Mouse (Mus musculus) heart, embryonic 14.5 days (tissue): ENCODE data around the gene 6030408B16Rik. TPM values are rescaled to one million over a fixed set of nuclear protein-coding genes. Genes with fewer than 3 reads are reported as not detected.
A peak's percentile ranks its signal among the peaks of the same experiment; 100 is the strongest.

Source experiments
- ATAC-seq: fragments of 200-750 bp; cut with Nextera tagmentation; 2 replicates; pipeline ENCODE4 v1.8.0; 2017; ENCODE audit warnings: low read depth, moderate TSS enrichment; ENCODE audit not compliant: insufficient number of reproducible peaks, insufficient read depth, low FRiP score
- H3K27ac ChIP-seq, 2 experiments: fragments of 200-500 bp in 1 of 2; fragments of 300-500 bp in 1 of 2; sonication (generic) in 1 of 2; replicated peaks in 1 of 2; 2 replicates each; pipeline ENCODE4 v1.5.1; 2012 to 2014; ENCODE audit warnings: low read depth in 2 of 2, low read length in 2 of 2, control low read depth in 1 of 2, mild to moderate bottlenecking in 1 of 2, mixed read lengths in 1 of 2; ENCODE audit not compliant: control insufficient read depth in 1 of 2, insufficient read depth in 1 of 2
- H3K27me3 ChIP-seq: fragments of 300-500 bp; sonication (generic); 2 replicates; pipeline ENCODE4 v1.6.1; 2014; ENCODE audit warnings: mild to moderate bottlenecking, low read length, control low read depth; ENCODE audit not compliant: control insufficient read depth, insufficient read depth
- H3K36me3 ChIP-seq: fragments of 300-500 bp; sonication (generic); 2 replicates; pipeline ENCODE4 v1.6.1; 2014; ENCODE audit warnings: mild to moderate bottlenecking, control low read depth, low read length, mixed read lengths; ENCODE audit not compliant: control insufficient read depth, insufficient read depth
- H3K4me1 ChIP-seq, 2 experiments: fragments of 200-500 bp in 1 of 2; fragments of 300-500 bp in 1 of 2; sonication (generic) in 1 of 2; 2 replicates each; pipeline ENCODE4 v1.6.1; 2012 to 2014; ENCODE audit warnings: low read length in 2 of 2, control low read depth in 1 of 2, mixed read lengths in 1 of 2; ENCODE audit not compliant: control insufficient read depth in 2 of 2, insufficient read depth in 2 of 2
- H3K4me2 ChIP-seq: fragments of 300-500 bp; sonication (generic); 2 replicates; pipeline ENCODE4 v1.6.1; 2014; ENCODE audit warnings: mild to moderate bottlenecking, low read length
- H3K4me3 ChIP-seq, 2 experiments: fragments of 200-500 bp in 1 of 2; fragments of 300-500 bp in 1 of 2; sonication (generic) in 1 of 2; 2 replicates each; pipeline ENCODE4 v1.5.1; 2012 to 2014; ENCODE audit warnings: low read length in 2 of 2, mild to moderate bottlenecking in 2 of 2, control low read depth in 1 of 2, low read depth in 1 of 2, moderate library complexity in 1 of 2; ENCODE audit not compliant: control insufficient read depth in 1 of 2, insufficient read depth in 1 of 2
- H3K9ac ChIP-seq: fragments of 300-500 bp; sonication (generic); 2 replicates; pipeline ENCODE4 v1.6.1; 2014; ENCODE audit warnings: mild to moderate bottlenecking, low read length
- H3K9me3 ChIP-seq: fragments of 300-500 bp; sonication (generic); 2 replicates; pipeline ENCODE4 v1.6.1; 2016; ENCODE audit warnings: low read length, control low read depth; ENCODE audit not compliant: control insufficient read depth
- WGBS: fragments of 180-500 bp; shearing (Covaris S2); extraction: QIAGEN DNeasy Blood & Tissue Kit; methylation state at CpG from one replicate; pipeline ENCODE4 v1.1.7; 2014; 5-methylcytosine and 5-hydroxymethylcytosine counted together
- polyA plus RNA-seq: library from polyadenylated mRNA; unstranded; fragments of >200 nt; fragmentation: Nextera tagmentation; extraction: Ambion mirVana; gene quantifications from 2 replicates; pipeline ENCODE4 v1.2.1, GENCODE M21; 2014

6030408B16Rik gene
- polyA plus RNA-seq, 1 experiment from 2014 or later: 0.85 TPM

DNA sequence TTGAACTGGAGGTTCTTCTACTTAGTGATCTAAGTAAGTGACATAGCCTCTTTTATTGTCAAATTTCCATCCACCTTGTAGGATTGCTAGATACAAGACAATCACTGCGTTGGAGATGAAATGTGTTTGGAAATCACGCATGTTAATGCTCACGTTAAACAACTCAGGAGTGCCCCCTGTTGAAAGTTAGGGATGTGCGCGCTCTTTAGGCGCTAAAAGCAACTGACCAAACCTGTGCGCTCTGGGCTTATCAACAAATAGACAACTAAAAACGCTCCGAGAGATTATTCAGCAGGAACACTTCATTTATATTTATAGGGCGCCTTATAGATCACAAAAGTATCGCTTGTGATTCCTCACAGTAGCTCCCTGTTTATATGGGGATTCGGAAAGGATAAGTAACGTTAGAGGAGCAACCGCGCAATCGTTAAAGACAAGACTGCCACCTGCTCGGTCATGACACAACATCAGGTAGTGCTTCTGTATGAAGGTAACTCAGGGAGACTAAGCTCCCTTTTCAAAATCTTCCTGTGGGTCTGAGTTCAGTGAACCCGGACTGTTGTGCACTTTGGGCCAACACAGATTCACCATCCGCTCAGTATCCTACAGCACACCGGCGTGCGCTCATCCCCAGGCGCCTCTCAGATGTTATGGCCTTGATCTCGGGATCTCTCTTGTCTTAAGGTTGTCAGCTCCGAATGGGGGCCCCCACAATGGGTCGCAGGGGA is 9.7 kb upstream of the 6030408B16Rik start:
- no peaks in the 10 kb centered on the region for H3K27me3 ChIP-seq
- peak overlapping the region; percentile 81 for H3K9ac ChIP-seq
- peaks cover 3 to 15% of the 10 kb centered on the region in 2 experiments; a peak in 3 of 4 replicates for H3K4me1 ChIP-seq
- H3K27ac ChIP-seq: peak overlapping the region; percentile 73 to 77
- peak overlapping the region; percentile 78 for H3K4me2 ChIP-seq
- peaks cover 22% of the 10 kb centered on the region for H3K36me3 ChIP-seq
- 3% methylated on average over 26 of the region's 26 CpGs for WGBS
- no peak for ATAC-seq
- H3K4me3 ChIP-seq: peak overlapping the region; percentile 68 to 93
- no peaks in the 10 kb centered on the region for H3K9me3 ChIP-seq

DNA sequence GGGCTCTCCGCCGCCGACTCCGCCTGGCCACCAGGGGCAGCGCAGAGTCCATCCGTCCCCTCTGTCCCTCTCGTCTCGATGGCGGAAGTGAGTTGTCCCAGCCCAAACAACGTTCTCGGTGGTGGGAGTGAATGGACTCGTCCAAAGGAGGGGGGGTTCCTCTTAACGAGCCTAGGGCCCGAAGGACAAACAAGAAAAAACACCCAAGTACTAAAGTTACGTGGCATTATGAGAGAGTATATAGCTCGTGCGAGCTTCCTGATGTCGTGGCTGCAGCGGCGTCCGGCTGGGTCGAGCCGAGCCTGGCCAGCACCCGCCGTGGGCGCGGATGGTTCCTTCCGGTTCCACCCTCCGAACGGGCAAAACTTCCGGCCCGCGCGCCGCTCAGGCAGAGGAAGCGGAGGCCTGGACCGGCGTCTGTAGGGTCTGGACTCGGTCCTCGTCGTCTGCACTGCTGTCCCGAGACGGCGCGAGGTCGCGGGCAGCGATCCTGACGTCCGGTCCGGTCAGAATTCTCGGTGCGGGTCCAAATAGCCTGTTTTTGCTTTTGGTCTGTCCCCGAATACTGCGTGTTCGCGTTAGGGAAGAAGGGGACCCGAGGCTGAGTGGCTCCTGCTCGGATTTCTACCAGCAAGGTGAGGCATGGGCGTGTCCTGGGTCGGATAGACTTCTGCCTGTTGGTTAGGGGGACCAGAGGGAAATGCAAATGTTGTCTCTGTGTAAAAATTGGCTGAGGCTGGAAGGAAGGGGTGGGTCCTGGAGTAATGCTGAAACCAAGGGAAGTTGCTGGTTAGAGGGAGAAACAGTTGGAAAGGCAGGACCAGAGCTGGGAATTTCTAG is 8.9 kb upstream of the 6030408B16Rik start, which contains the start of gene Atg101:
Gene Atg101 (plus strand): TSS at position 362 of the 840 bp plus-strand sequence.
- peak within 1 kb of the TSS; percentile 78 for H3K4me2 ChIP-seq
- H3K4me3 ChIP-seq: peak within 1 kb of the TSS; percentile 68 to 93
- peaks cover 30% of the 10 kb centered on the region for H3K36me3 ChIP-seq
- no peaks in the 10 kb centered on the region for H3K9me3 ChIP-seq
- peaks cover 0 to 11% of the 10 kb centered on the region in 2 experiments; a peak in 3 of 4 replicates for H3K4me1 ChIP-seq
- H3K27me3 ChIP-seq: no peaks in the 10 kb centered on the region
- peak; percentile 87 for ATAC-seq
- peak within 1 kb of the TSS; percentile 81 for H3K9ac ChIP-seq
- WGBS: under 1% methylated on average over 61 of the region's 61 CpGs
- H3K27ac ChIP-seq: peak within 1 kb of the TSS; percentile 73 to 88

DNA sequence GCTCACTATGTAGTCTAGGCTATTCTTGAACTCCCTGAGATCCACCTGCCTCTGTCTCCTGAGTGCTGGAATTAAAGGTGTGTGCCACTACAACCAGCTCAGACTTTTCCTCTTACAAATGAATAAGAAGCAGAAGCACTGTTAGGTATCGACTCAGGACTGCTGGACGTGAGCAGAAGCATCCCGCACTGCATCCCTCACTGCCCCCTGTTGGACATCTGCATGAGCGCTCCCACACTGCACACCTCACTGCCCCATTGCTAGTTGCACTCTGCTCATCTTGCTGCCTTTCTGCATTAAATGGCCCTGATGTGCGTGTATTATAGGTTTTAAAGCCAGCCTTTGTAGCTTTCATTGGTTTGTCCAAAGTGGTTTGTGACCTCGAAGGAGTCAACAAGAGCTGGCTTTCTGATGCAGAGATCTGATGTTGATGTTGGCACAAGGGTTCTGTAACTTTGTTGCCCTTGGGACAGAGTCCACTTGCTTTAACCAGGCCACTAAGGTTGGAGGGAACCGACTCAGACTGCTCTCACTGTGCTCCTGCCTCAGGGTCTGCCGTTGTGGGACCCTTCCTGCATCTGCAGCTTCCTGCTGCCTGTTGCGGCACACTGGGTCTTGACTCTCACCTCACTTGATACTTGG is 6.8 kb upstream of the 6030408B16Rik start:
- no peak for ATAC-seq

DNA sequence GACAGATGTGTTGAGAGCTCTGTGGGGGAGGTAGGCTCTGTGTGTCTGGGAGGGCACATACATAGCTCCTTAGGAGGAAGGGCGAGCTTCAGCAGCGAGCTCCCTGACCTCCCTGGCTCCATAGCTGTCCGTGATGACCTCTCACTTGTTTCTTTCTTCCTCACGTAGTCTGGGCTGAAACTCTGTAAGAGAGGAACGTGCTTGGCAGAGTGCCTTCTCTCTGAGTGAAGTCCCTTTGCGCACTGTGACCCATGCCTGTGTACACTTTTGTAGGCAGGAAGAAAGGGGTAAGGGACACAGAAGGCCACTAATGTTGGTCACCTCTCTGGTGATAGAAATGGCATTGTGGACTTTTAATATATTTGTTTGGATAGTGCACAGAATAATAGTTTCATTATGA is 5.7 kb upstream of the 6030408B16Rik start:
- H3K4me3 ChIP-seq: no peak overlapping the region
- H3K27me3 ChIP-seq: no peaks in the 10 kb centered on the region
- peaks cover 60% of the 10 kb centered on the region for H3K36me3 ChIP-seq
- WGBS: 85% methylated on average over 6 of the region's 6 CpGs
- peaks cover 0 to 11% of the 10 kb centered on the region in 2 experiments; a peak in 2 of 4 replicates for H3K4me1 ChIP-seq
- ATAC-seq: no peak
- no peak overlapping the region for H3K4me2 ChIP-seq
- no peaks in the 10 kb centered on the region for H3K9me3 ChIP-seq
- no peak overlapping the region for H3K9ac ChIP-seq
- no peak overlapping the region for H3K27ac ChIP-seq

More for the DNA sequence above, 6.8 kb upstream of the 6030408B16Rik start:
- Histone ChIP-seq H3K9ac (no peak overlapping the region), H3K9me3 (no peaks in the 10 kb centered on the region), H3K4me3 (no peak overlapping the region), H3K27me3 (no peaks in the 10 kb centered on the region), H3K27ac (no peak overlapping the region), H3K4me1 (peaks cover 0 to 11% of the 10 kb centered on the region in 2 experiments; a peak in 2 of 4 replicates), H3K4me2 (no peak overlapping the region), H3K36me3 (peaks cover 51% of the 10 kb centered on the region)
- 60% methylated on average over 9 of the region's 9 CpGs for WGBS

DNA sequence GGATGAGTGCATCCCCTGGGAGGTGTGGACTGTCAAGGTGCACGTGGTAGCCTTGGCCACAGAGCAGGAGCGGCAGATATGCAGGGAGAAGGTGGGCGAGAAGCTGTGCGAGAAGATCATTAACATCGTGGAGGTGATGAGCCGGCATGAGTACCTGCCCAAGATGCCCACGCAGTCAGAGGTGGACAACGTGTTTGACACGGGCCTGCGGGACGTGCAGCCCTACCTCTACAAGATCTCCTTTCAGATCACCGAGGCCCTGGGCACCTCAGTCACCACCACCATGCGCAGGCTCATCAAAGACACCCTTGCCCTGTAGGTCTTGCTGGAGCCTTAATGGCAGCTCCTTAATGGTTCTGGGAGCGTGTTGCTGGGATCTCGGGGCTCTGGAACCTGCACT is 2.7 kb upstream of the 6030408B16Rik start:
- 89% methylated on average over 15 of the region's 15 CpGs for WGBS
- no peak overlapping the region for H3K27ac ChIP-seq
- no peak for ATAC-seq
- peaks cover 60% of the 10 kb centered on the region for H3K36me3 ChIP-seq
- no peak overlapping the region for H3K4me3 ChIP-seq
- H3K4me2 ChIP-seq: no peak overlapping the region
- no peak overlapping the region for H3K9ac ChIP-seq
- peaks cover 6 to 10% of the 10 kb centered on the region in 2 experiments; a peak in 3 of 4 replicates for H3K4me1 ChIP-seq
- H3K9me3 ChIP-seq: no peaks in the 10 kb centered on the region
- H3K27me3 ChIP-seq: no peaks in the 10 kb centered on the region

DNA sequence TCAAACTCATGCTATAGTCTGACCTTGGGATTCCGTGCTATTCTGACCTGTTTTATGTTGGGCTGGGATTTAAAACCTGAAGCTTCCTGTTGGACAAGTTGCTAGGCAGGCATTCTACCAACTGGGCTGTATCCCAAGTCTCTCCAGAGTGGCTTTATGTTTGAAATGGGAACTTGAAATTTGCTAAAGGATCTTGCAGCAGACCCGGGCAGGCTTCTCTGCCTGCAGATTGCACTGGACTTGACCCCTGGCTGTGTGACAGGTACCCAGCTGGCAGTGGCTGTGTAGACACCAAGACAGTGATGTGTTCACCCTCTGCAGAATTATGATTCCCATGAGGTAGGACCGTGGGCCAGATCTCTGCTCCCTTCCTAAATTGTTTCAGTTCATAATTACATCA is 1.0 kb upstream of the 6030408B16Rik start:
- Histone ChIP-seq H3K4me3 (no peak overlapping the region), H3K36me3 (peaks cover 52% of the 10 kb centered on the region), H3K27me3 (no peaks in the 10 kb centered on the region), H3K9ac (no peak overlapping the region), H3K9me3 (no peaks in the 10 kb centered on the region), H3K27ac (no peak overlapping the region), H3K4me1 (peaks cover 6 to 8% of the 10 kb centered on the region in 2 experiments; a peak in 3 of 4 replicates), H3K4me2 (no peak overlapping the region)
- WGBS: 82% methylated on average over 3 of the region's 3 CpGs
- ATAC-seq: no peak
